Mouse (Mus musculus) C2C12 (cell line): ENCODE results near the gene Tmem30a. TPM values are rescaled to one million over a fixed set of nuclear protein-coding genes. Genes with fewer than 3 reads are reported as not detected.

Source experiments
- H3K27me3 ChIP-seq: one replicate; pipeline ENCODE4 v1.6.1; 2011; ENCODE audit not compliant: control insufficient read depth, insufficient read depth, insufficient read length
- H3K36me3 ChIP-seq: one replicate; pipeline ENCODE4 v1.6.1; 2011; ENCODE audit not compliant: control insufficient read depth, insufficient read depth
- H3K4me3 ChIP-seq: one replicate; pipeline ENCODE4 v1.5.1; 2011; ENCODE audit warnings: mild to moderate bottlenecking, control low read depth; ENCODE audit not compliant: poor library complexity, insufficient read depth, severe bottlenecking
- H3K79me2 ChIP-seq: one replicate; pipeline ENCODE4 v1.6.1; 2011; ENCODE audit not compliant: control insufficient read depth, insufficient read depth
- H3K79me3 ChIP-seq: one replicate; pipeline ENCODE4 v1.6.1; 2011; ENCODE audit warnings: low read depth, control low read depth
- H3ac ChIP-seq: one replicate; pipeline ENCODE3; 2011; ENCODE audit warnings: low read depth; ENCODE audit not compliant: control insufficient read depth, insufficient read length
- CEBPB ChIP-seq: IDR thresholded peaks from one replicate; pipeline ENCODE4 v1.6.1; 2011; ENCODE audit warnings: low read depth, mild to moderate bottlenecking, control low read depth, moderate library complexity
- CTCF ChIP-seq: IDR thresholded peaks from one replicate; pipeline ENCODE4 v1.5.1; 2011; ENCODE audit not compliant: control insufficient read depth, insufficient read depth, insufficient read length
- FOSL1 ChIP-seq: IDR thresholded peaks from one replicate; pipeline ENCODE4 v1.8.0; 2011; ENCODE audit warnings: mild to moderate bottlenecking, low read length; ENCODE audit not compliant: poor library complexity, insufficient read depth, severe bottlenecking
- MAX ChIP-seq: IDR thresholded peaks from one replicate; pipeline ENCODE4 v1.6.1; 2011; ENCODE audit warnings: mild to moderate bottlenecking, control low read depth
- MYOD1 ChIP-seq: IDR thresholded peaks from one replicate; pipeline ENCODE4 v1.6.1; 2011; ENCODE audit warnings: low read depth; ENCODE audit not compliant: control insufficient read depth, insufficient read length
- MYOG ChIP-seq: IDR thresholded peaks from one replicate; pipeline ENCODE4 v1.6.1; 2011; ENCODE audit not compliant: control insufficient read depth, insufficient read length; ENCODE audit errors: extremely low read depth
- USF1 ChIP-seq: IDR thresholded peaks from one replicate; pipeline ENCODE4 v1.6.1; 2011; ENCODE audit warnings: low read depth, mild to moderate bottlenecking, control low read depth, moderate library complexity
- polyA plus RNA-seq: library from polyadenylated mRNA; unstranded; fragments of >200 nt; fragmentation: generic; extraction: Trizol; gene quantifications from one replicate; pipeline ENCODE4 v1.2.1, GENCODE M21; 2012; ENCODE audit warnings: missing spikeins

Gene Tmem30a
- polyA plus RNA-seq, 1 experiment, result 18.4 TPM

- H3K36me3 ChIP-seq, result no peaks in the 10 kb centered on the region
- peaks cover 75% of the 10 kb centered on the region for H3K79me3 ChIP-seq
- no peak overlapping the region for H3K4me3 ChIP-seq
- no peak for TF ChIP-seq MYOG
- no peak for TF ChIP-seq CEBPB
- TF ChIP-seq MYOD1, result no peak
- no peak for TF ChIP-seq USF1
- no peak for TF ChIP-seq CTCF
- no peak for TF ChIP-seq MAX
- TF ChIP-seq FOSL1, result no peak
- no peaks in the 10 kb centered on the region for H3K27me3 ChIP-seq
- no peak overlapping the region for H3ac ChIP-seq
- H3K79me2 ChIP-seq, result peaks cover 90% of the 10 kb centered on the region
Observed at GRCm38 (mm10) chr9:79784934-79785793, 8.1 kb downstream of the Tmem30a start.

GRCm38 (mm10) chr9:79784439-79784838 lies 8.9 kb downstream of the Tmem30a start:
- Histone ChIP-seq H3K79me2 (peaks cover 87% of the 10 kb centered on the region), H3K4me3 (no peak overlapping the region), H3ac (no peak overlapping the region), H3K27me3 (no peaks in the 10 kb centered on the region), H3K79me3 (peaks cover 68% of the 10 kb centered on the region), H3K36me3 (no peaks in the 10 kb centered on the region)
- TF ChIP-seq MAX, result no peak

GRCm38 (mm10) chr9:79779354-79779753 lies 14.0 kb downstream of the Tmem30a start:
- Histone ChIP-seq H3ac (no peak overlapping the region), H3K27me3 (no peaks in the 10 kb centered on the region), H3K79me2 (peaks cover 39% of the 10 kb centered on the region), H3K4me3 (no peak overlapping the region), H3K36me3 (peaks cover 20% of the 10 kb centered on the region), H3K79me3 (peaks cover 21% of the 10 kb centered on the region)
- no peak for TF ChIP-seq MYOG
- no peak for TF ChIP-seq MYOD1
- no peak for TF ChIP-seq USF1
- no peak for TF ChIP-seq MAX
- no peak for TF ChIP-seq CEBPB
- TF ChIP-seq FOSL1, result no peak
- TF ChIP-seq CTCF, result no peak

GRCm38 (mm10) chr9:79766991-79767545 lies 26.2 kb downstream of the Tmem30a start:
- Histone ChIP-seq H3K79me2 (no peaks in the 10 kb centered on the region), H3K79me3 (no peaks in the 10 kb centered on the region), H3K36me3 (peaks cover 13% of the 10 kb centered on the region), H3K27me3 (no peaks in the 10 kb centered on the region), H3K4me3 (no peak overlapping the region), H3ac (no peak overlapping the region)
- TF ChIP-seq CEBPB (no peak), FOSL1 (no peak), MYOD1 (no peak), MAX (no peak), MYOG (no peak), USF1 (no peak), CTCF (no peak)

- Histone ChIP-seq H3K4me3 (no peak overlapping the region), H3K79me3 (no peaks in the 10 kb centered on the region), H3K79me2 (no peaks in the 10 kb centered on the region), H3K36me3 (no peaks in the 10 kb centered on the region), H3K27me3 (no peaks in the 10 kb centered on the region), H3ac (no peak overlapping the region)
- TF ChIP-seq MYOG, result no peak
- no peak for TF ChIP-seq MAX
- no peak for TF ChIP-seq USF1
- TF ChIP-seq FOSL1, result no peak
- TF ChIP-seq CEBPB, result no peak
- no peak for TF ChIP-seq CTCF
- TF ChIP-seq MYOD1, result no peak
Observed at GRCm38 (mm10) chr9:79765329-79765728, 28.0 kb downstream of the Tmem30a start.

GRCm38 (mm10) chr9:79762519-79762918 lies 30.8 kb downstream of the Tmem30a start:
- Histone ChIP-seq H3K79me2 (peaks cover 20% of the 10 kb centered on the region), H3K27me3 (no peaks in the 10 kb centered on the region), H3K4me3 (no peak overlapping the region), H3K36me3 (peaks cover 1% of the 10 kb centered on the region), H3ac (no peak overlapping the region), H3K79me3 (peaks cover 19% of the 10 kb centered on the region)
- no peak for TF ChIP-seq MYOD1
- TF ChIP-seq FOSL1, result no peak
